Mouse (Mus musculus) lung, adult 2 months (tissue): ENCODE measurements around the gene Adamtsl5.

Experiments used
- CTCF ChIP-seq: fragments of 200-500 bp; IDR thresholded peaks from 2 replicates; pipeline ENCODE4 v1.5.1; 2011; ENCODE audit warnings: mild to moderate bottlenecking, low read length, control low read depth; ENCODE audit not compliant: insufficient read depth
- POLR2A ChIP-seq: fragments of 200-500 bp; IDR thresholded peaks from 2 replicates; pipeline ENCODE4 v1.6.1; 2011; ENCODE audit warnings: low read depth, mild to moderate bottlenecking, control low read depth, low read length, borderline replicate concordance; ENCODE audit errors: extremely low read depth

DNA sequence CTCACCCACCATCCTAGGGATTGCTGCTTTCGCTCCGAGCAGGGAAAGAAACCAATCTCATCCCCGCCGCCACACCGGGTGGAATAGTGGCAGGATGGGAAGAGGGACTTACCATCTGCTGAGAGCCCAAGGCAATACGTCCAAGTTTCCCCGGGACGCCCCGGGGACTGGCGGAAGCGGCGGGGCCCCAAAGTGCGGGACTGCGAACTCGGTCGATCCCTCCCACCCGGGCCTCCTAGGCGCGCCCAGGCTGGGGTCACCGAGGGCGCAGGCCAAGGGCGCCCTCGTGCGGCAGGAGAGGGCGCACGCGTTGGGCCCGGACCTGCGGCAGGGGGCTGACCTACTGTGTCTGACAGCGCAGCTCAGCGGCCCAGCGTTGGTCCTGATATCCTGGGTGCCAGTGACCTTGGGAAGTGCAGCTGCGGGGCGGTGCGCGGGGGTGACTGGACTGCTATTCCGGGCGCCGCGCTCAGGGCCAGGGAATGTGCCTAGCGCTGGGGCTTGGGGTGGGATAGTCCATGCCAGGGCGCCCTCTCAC is at the start of gene Adamtsl5:
- TF ChIP-seq CTCF (peak; percentile 44), POLR2A (peak; percentile 54; the same call in 1 of the 2 replicates)
